Mouse (Mus musculus): ENCODE results near the gene Fgfr2. TPM values are rescaled to one million over a fixed set of nuclear protein-coding genes. Genes with fewer than 3 reads are reported as not detected.
A peak's percentile ranks its signal among the peaks of the same experiment; 100 is the strongest.

The Fgfr2 gene
- polyA plus RNA-seq, 1 experiment: 3.0 TPM

GRCm38 (mm10) chr7:132475069-132475468, 648.1 kb downstream of the Fgfr2 start:
- TF ChIP-seq CTCF (IDR thresholded peaks at IDR 0.05; ENCODE audit: control insufficient read depth, insufficient read depth, insufficient replicate concordance, low read depth, low read length) (peak; percentile 61; the same call in 1 of the 2 replicates), POLR2A (IDR thresholded peaks at IDR 0.05; ENCODE audit: control insufficient read depth, low read depth, low read length) (no peak)
- Histone ChIP-seq H3K4me1 (ENCODE audit: control insufficient read depth, insufficient read depth, low read length) (no peaks in the 10 kb centered on the region), H3K27ac (ENCODE audit: control insufficient read depth, insufficient read depth, low read depth, low read length) (no peak overlapping the region), H3K4me3 (ENCODE audit: control insufficient read depth, low read depth, low read length) (no peak overlapping the region), H3K36me3 (ENCODE audit: control insufficient read depth, insufficient read depth, low read length) (no peaks in the 10 kb centered on the region), H3K27me3 (ENCODE audit: control insufficient read depth, insufficient read depth, low read length) (no peaks in the 10 kb centered on the region)

- H3K4me3 ChIP-seq (ENCODE audit: control insufficient read depth, low read depth, low read length): no peak overlapping the region
- H3K36me3 ChIP-seq (ENCODE audit: control insufficient read depth, insufficient read depth, low read length): no peaks in the 10 kb centered on the region
- no peak for TF ChIP-seq POLR2A (IDR thresholded peaks at IDR 0.05; ENCODE audit: control insufficient read depth, low read depth, low read length)
- TF ChIP-seq CTCF (IDR thresholded peaks at IDR 0.05; ENCODE audit: control insufficient read depth, insufficient read depth, insufficient replicate concordance, low read depth, low read length): no peak
- no peak overlapping the region for H3K27ac ChIP-seq (ENCODE audit: control insufficient read depth, insufficient read depth, low read depth, low read length)
- H3K4me1 ChIP-seq (ENCODE audit: control insufficient read depth, insufficient read depth, low read length): no peaks in the 10 kb centered on the region
- H3K27me3 ChIP-seq (ENCODE audit: control insufficient read depth, insufficient read depth, low read length): no peaks in the 10 kb centered on the region
Observed at GRCm38 (mm10) chr7:132471327-132471726, 651.8 kb downstream of the Fgfr2 start.

- no peaks in the 10 kb centered on the region for H3K4me1 ChIP-seq (ENCODE audit: control insufficient read depth, insufficient read depth, low read length)
- H3K27me3 ChIP-seq (ENCODE audit: control insufficient read depth, insufficient read depth, low read length): no peaks in the 10 kb centered on the region
- H3K36me3 ChIP-seq (ENCODE audit: control insufficient read depth, insufficient read depth, low read length): no peaks in the 10 kb centered on the region
- TF ChIP-seq CTCF (IDR thresholded peaks at IDR 0.05; ENCODE audit: control insufficient read depth, insufficient read depth, insufficient replicate concordance, low read depth, low read length) (no peak), POLR2A (IDR thresholded peaks at IDR 0.05; ENCODE audit: control insufficient read depth, low read depth, low read length) (no peak)
- H3K4me3 ChIP-seq (ENCODE audit: control insufficient read depth, low read depth, low read length): no peak overlapping the region
- H3K27ac ChIP-seq (ENCODE audit: control insufficient read depth, insufficient read depth, low read depth, low read length): no peak overlapping the region
Observed at GRCm38 (mm10) chr7:132468391-132468790, 654.8 kb downstream of the Fgfr2 start.

- Histone ChIP-seq H3K4me1 (ENCODE audit: control insufficient read depth, insufficient read depth, low read length) (no peaks in the 10 kb centered on the region), H3K36me3 (ENCODE audit: control insufficient read depth, insufficient read depth, low read length) (no peaks in the 10 kb centered on the region), H3K27me3 (ENCODE audit: control insufficient read depth, insufficient read depth, low read length) (no peaks in the 10 kb centered on the region), H3K27ac (ENCODE audit: control insufficient read depth, insufficient read depth, low read depth, low read length) (no peak overlapping the region), H3K4me3 (ENCODE audit: control insufficient read depth, low read depth, low read length) (no peak overlapping the region)
- no peak for TF ChIP-seq CTCF (IDR thresholded peaks at IDR 0.05; ENCODE audit: control insufficient read depth, insufficient read depth, insufficient replicate concordance, low read depth, low read length)
- no peak for TF ChIP-seq POLR2A (IDR thresholded peaks at IDR 0.05; ENCODE audit: control insufficient read depth, low read depth, low read length)
Observed at GRCm38 (mm10) chr7:132465897-132466296, 657.3 kb downstream of the Fgfr2 start.

GRCm38 (mm10) chr7:132464894-132465293, 658.3 kb downstream of the Fgfr2 start:
- Histone ChIP-seq H3K4me1 (ENCODE audit: control insufficient read depth, insufficient read depth, low read length) (no peaks in the 10 kb centered on the region), H3K4me3 (ENCODE audit: control insufficient read depth, low read depth, low read length) (no peak overlapping the region), H3K27me3 (ENCODE audit: control insufficient read depth, insufficient read depth, low read length) (no peaks in the 10 kb centered on the region), H3K36me3 (ENCODE audit: control insufficient read depth, insufficient read depth, low read length) (no peaks in the 10 kb centered on the region), H3K27ac (ENCODE audit: control insufficient read depth, insufficient read depth, low read depth, low read length) (no peak overlapping the region)
- no peak for TF ChIP-seq POLR2A (IDR thresholded peaks at IDR 0.05; ENCODE audit: control insufficient read depth, low read depth, low read length)

- no peaks in the 10 kb centered on the region for H3K27me3 ChIP-seq (ENCODE audit: control insufficient read depth, insufficient read depth, low read length)
- H3K27ac ChIP-seq (ENCODE audit: control insufficient read depth, insufficient read depth, low read depth, low read length): no peak overlapping the region
- H3K4me1 ChIP-seq (ENCODE audit: control insufficient read depth, insufficient read depth, low read length): no peaks in the 10 kb centered on the region
- no peaks in the 10 kb centered on the region for H3K36me3 ChIP-seq (ENCODE audit: control insufficient read depth, insufficient read depth, low read length)
- no peak overlapping the region for H3K4me3 ChIP-seq (ENCODE audit: control insufficient read depth, low read depth, low read length)
- TF ChIP-seq CTCF (IDR thresholded peaks at IDR 0.05; ENCODE audit: control insufficient read depth, insufficient read depth, insufficient replicate concordance, low read depth, low read length): no peak
- no peak for TF ChIP-seq POLR2A (IDR thresholded peaks at IDR 0.05; ENCODE audit: control insufficient read depth, low read depth, low read length)
Observed at GRCm38 (mm10) chr7:132458493-132458892, 664.7 kb downstream of the Fgfr2 start.

GRCm38 (mm10) chr7:132455071-132455720, 668.0 kb downstream of the Fgfr2 start:
- no peak overlapping the region for H3K27ac ChIP-seq (ENCODE audit: control insufficient read depth, insufficient read depth, low read depth, low read length)
- H3K4me3 ChIP-seq (ENCODE audit: control insufficient read depth, low read depth, low read length): no peak overlapping the region
- H3K27me3 ChIP-seq (ENCODE audit: control insufficient read depth, insufficient read depth, low read length): no peaks in the 10 kb centered on the region
- TF ChIP-seq POLR2A (IDR thresholded peaks at IDR 0.05; ENCODE audit: control insufficient read depth, low read depth, low read length) (no peak), CTCF (IDR thresholded peaks at IDR 0.05; ENCODE audit: control insufficient read depth, insufficient read depth, insufficient replicate concordance, low read depth, low read length) (no peak)
- H3K36me3 ChIP-seq (ENCODE audit: control insufficient read depth, insufficient read depth, low read length): no peaks in the 10 kb centered on the region
- no peaks in the 10 kb centered on the region for H3K4me1 ChIP-seq (ENCODE audit: control insufficient read depth, insufficient read depth, low read length)
